ENCODE assay signal across 27 mouse cellular contexts in genomic region chr3:72997517-72997916, GRCm38 (mm10). TPM values are rescaled to one million over a fixed set of nuclear protein-coding genes. Genes with fewer than 3 reads are reported as not detected.
A peak's percentile ranks its signal among the peaks of the same experiment; 100 is the strongest.
DNase-seq lines count a peak whose midpoint lies in the region; ATAC-seq and TF ChIP-seq lines count a peak whose summit lies in the region.
"Had no signal": no experiment of that assay in that cellular context is flagged by ENCODE, and none has a peak within 500 bp of the region (broad histone marks: within the 10 kb centered on the region; RNA-seq: fewer than 3 reads in every experiment).

No protein-coding gene starts in this region.

- H3K27me3 ChIP-seq in intestine, embryonic 14.5 days (replicated peaks; ENCODE audit: control insufficient read depth, insufficient read depth, low read length): no peaks in the 10 kb centered on the region
- H3K27me3 ChIP-seq in intestine, embryonic 16.5 days (replicated peaks; ENCODE audit: control insufficient read depth, insufficient read depth, low read length): no peaks in the 10 kb centered on the region
- no peaks in the 10 kb centered on the region for H3K27me3 ChIP-seq in lung, postnatal 0 days (replicated peaks; ENCODE audit: insufficient read depth, low read length)
- H3K27me3 ChIP-seq: CH12.LX; embryonic facial prominence, embryonic 13.5 days; embryonic facial prominence, embryonic 15.5 days; forebrain, embryonic 12.5 days; Patski had no signal

- H3K9me3 ChIP-seq in intestine, embryonic 14.5 days (ENCODE audit: control insufficient read depth, low read length): no peaks in the 10 kb centered on the region
- no peaks in the 10 kb centered on the region for H3K9me3 ChIP-seq in intestine, embryonic 16.5 days (ENCODE audit: control insufficient read depth, low read length)
- H3K9me3 ChIP-seq in lung, postnatal 0 days (ENCODE audit: low read length): no peaks in the 10 kb centered on the region
- H3K9me3 ChIP-seq: embryonic facial prominence, embryonic 13.5 days; embryonic facial prominence, embryonic 15.5 days; forebrain, embryonic 10.5 days; forebrain, embryonic 12.5 days; G1E had no signal

- H3K27ac ChIP-seq in intestine, embryonic 14.5 days (ENCODE audit: low read depth): no peak overlapping the region
- H3K27ac ChIP-seq in intestine, embryonic 16.5 days (ENCODE audit: low read length): no peak overlapping the region
- H3K27ac ChIP-seq in lung, postnatal 0 days (ENCODE audit: low read length): no peak overlapping the region
- H3K27ac ChIP-seq: embryonic facial prominence, embryonic 13.5 days; embryonic facial prominence, embryonic 15.5 days; forebrain, embryonic 10.5 days; forebrain, embryonic 12.5 days had no signal

- 51% methylated on average over 4 of the region's 4 CpGs for WGBS in intestine, embryonic 14.5 days
- 42% methylated on average over 4 of the region's 4 CpGs for WGBS in intestine, embryonic 16.5 days
- 9% methylated on average over 4 of the region's 4 CpGs for WGBS in large intestine, adult 2 months
- 62% methylated on average over 4 of the region's 4 CpGs for WGBS in lung, postnatal 0 days

- TF ChIP-seq CTCF in lung, postnatal 0 days (IDR thresholded peaks at IDR 0.05): no peak

- no peak for DNase-seq in intestine, embryonic 14.5 days (ENCODE audit: low spot score)
- DNase-seq in large intestine, adult 2 months (ENCODE audit: low read depth, low spot score): peak; percentile 58
- DNase-seq in lung, postnatal 10 days: no peak
- DNase-seq in lung, postnatal 0 days (ENCODE audit: low spot score): no peak
- DNase-seq: adrenal gland, adult 8-10 months; adrenal gland, postnatal 14 days; adrenal gland, postnatal 36 days; B cell, adult 2 months; cerebellum, adult 11-12 months; cerebellum, adult 2 months; cerebellum, adult 9-10 months; cerebellum, postnatal 14 days; cerebellum, postnatal 36 days; embryo, embryonic 11 days had no signal

- peak; percentile 68 for ATAC-seq in intestine, embryonic 14.5 days (replicated peaks; ENCODE audit: low FRiP score, low TSS enrichment, low read depth)
- peak; percentile 97 for ATAC-seq in intestine, embryonic 16.5 days
- no peak for ATAC-seq in lung, postnatal 0 days
- ATAC-seq: activated CD4-positive, CD25-positive, alpha-beta regulatory T cell, adult 4 months; CD4-positive, CD25-positive, alpha-beta regulatory T cell, adult 4 months; forebrain, embryonic 14.5 days; forebrain, embryonic 16.5 days; Patski had no signal

- no peak for TF ChIP-seq EP300 in lung, postnatal 0 days (IDR thresholded peaks at IDR 0.05)

- H3K4me1 ChIP-seq in intestine, embryonic 14.5 days (replicated peaks; ENCODE audit: control insufficient read depth, insufficient read depth, low read length): no peaks in the 10 kb centered on the region
- H3K4me1 ChIP-seq in intestine, embryonic 16.5 days (ENCODE audit: control insufficient read depth, insufficient read depth, low read length): no peaks in the 10 kb centered on the region
- no peaks in the 10 kb centered on the region for H3K4me1 ChIP-seq in lung, postnatal 0 days (ENCODE audit: insufficient read depth, low read depth, low read length)
- H3K4me1 ChIP-seq: embryonic facial prominence, embryonic 13.5 days; embryonic facial prominence, embryonic 15.5 days; forebrain, embryonic 10.5 days; forebrain, embryonic 12.5 days had no signal

- H3K4me2 ChIP-seq in intestine, embryonic 14.5 days (ENCODE audit: low read length): no peak overlapping the region
- H3K4me2 ChIP-seq in intestine, embryonic 16.5 days (ENCODE audit: low read depth, low read length): no peak overlapping the region
- no peak overlapping the region for H3K4me2 ChIP-seq in lung, postnatal 0 days (replicated peaks; ENCODE audit: low read depth, low read length)
- H3K4me2 ChIP-seq: embryonic facial prominence, embryonic 13.5 days; embryonic facial prominence, embryonic 15.5 days; forebrain, embryonic 12.5 days had no signal

- H3K36me3 ChIP-seq in intestine, embryonic 14.5 days (ENCODE audit: control insufficient read depth, insufficient read depth, low read length): no peaks in the 10 kb centered on the region
- H3K36me3 ChIP-seq in intestine, embryonic 16.5 days (ENCODE audit: control insufficient read depth, insufficient read depth, low read length): no peaks in the 10 kb centered on the region
- no peaks in the 10 kb centered on the region for H3K36me3 ChIP-seq in lung, postnatal 0 days (ENCODE audit: insufficient read depth, low read length)
- H3K36me3 ChIP-seq: embryonic facial prominence, embryonic 13.5 days; embryonic facial prominence, embryonic 15.5 days; forebrain, embryonic 10.5 days; forebrain, embryonic 12.5 days; G1E had no signal

- no peak overlapping the region for H3K4me3 ChIP-seq in intestine, embryonic 14.5 days (ENCODE audit: low read depth, low read length)
- H3K4me3 ChIP-seq in intestine, embryonic 16.5 days (ENCODE audit: low read length): no peak overlapping the region
- H3K4me3 ChIP-seq in lung, postnatal 0 days (ENCODE audit: low read depth, low read length): no peak overlapping the region
- H3K4me3 ChIP-seq: embryonic facial prominence, embryonic 13.5 days; embryonic facial prominence, embryonic 15.5 days; erythroblast, embryonic 14.5 days; forebrain, embryonic 10.5 days; forebrain, embryonic 12.5 days had no signal

- H3K9ac ChIP-seq in intestine, embryonic 14.5 days (ENCODE audit: low read length): no peak overlapping the region
- no peak overlapping the region for H3K9ac ChIP-seq in intestine, embryonic 16.5 days (ENCODE audit: low read depth, low read length)
- no peak overlapping the region for H3K9ac ChIP-seq in lung, postnatal 0 days (replicated peaks; ENCODE audit: low read depth)
- H3K9ac ChIP-seq: embryonic facial prominence, embryonic 13.5 days; embryonic facial prominence, embryonic 15.5 days; forebrain, embryonic 12.5 days had no signal

RNA-seq across cellular contexts. Expression of gene Sis, which starts 29.9 kb away (rescaled TPM):
- not detected in 2 replicates for polyA plus RNA-seq in intestine, embryonic 14.5 days (2014; fragmentation: Nextera tagmentation; extraction: Ambion mirVana)
- 0.71 and 1.1 TPM in 2 replicates for polyA plus RNA-seq in intestine, embryonic 16.5 days (2015; fragmentation: Nextera tagmentation; extraction: Ambion mirVana)
- polyA plus RNA-seq in large intestine, adult 2 months (2012; rRNA removed): 97.4 and 371 TPM in 2 replicates
- polyA plus RNA-seq in lung, postnatal 0 days (2015; fragmentation: Nextera tagmentation; extraction: Ambion mirVana): not detected in 2 replicates
- polyA plus RNA-seq: activated CD4-positive, CD25-positive, alpha-beta regulatory T cell, adult 4 months; embryonic facial prominence, embryonic 15.5 days; erythroblast, embryonic 14.5 days; forebrain, embryonic 10.5 days; forebrain, embryonic 12.5 days; forebrain, embryonic 14.5 days; forebrain, embryonic 16.5 days; Patski had no signal

Comparison
In these comparisons a context has a peak if more than half of its experiments do, and no peak if none do; other contexts are left out.
1. RNA of gene Sis, which starts 29.9 kb away (polyA plus RNA-seq): 97.4 to 371 TPM in large intestine, adult 2 months; 0.71 to 1.1 TPM in intestine, embryonic 16.5 days, not detected in intestine, embryonic 14.5 days and not detected in lung, postnatal 0 days; every median in the first group is over 10 times any median in the second.